In genomic region chr7:68312395-68312794, GRCm38 (mm10) we compare ENCODE assay signal across 28 mouse cellular contexts. TPM values are rescaled to one million over a fixed set of nuclear protein-coding genes. Genes with fewer than 3 reads are reported as not detected.
DNase-seq lines count a peak whose midpoint lies in the region; TF ChIP-seq lines count a peak whose summit lies in the region.
"Had no signal": no experiment of that assay in that cellular context is flagged by ENCODE, and none has a peak within 500 bp of the region (broad histone marks: within the 10 kb centered on the region; RNA-seq: fewer than 3 reads in every experiment).

No protein-coding gene starts in this region.

- H3K4me3 ChIP-seq in cerebellum, adult 2 months (replicated peaks; ENCODE audit: insufficient read depth, low read depth, low read length) = no peak overlapping the region
- H3K4me3 ChIP-seq: forebrain, embryonic 12.5 days; intestine, embryonic 15.5 days; liver, embryonic 13.5 days; midbrain, embryonic 13.5 days had no signal

- peaks cover 21% of the 10 kb centered on the region for H3K4me1 ChIP-seq in cerebellum, adult 2 months (ENCODE audit: control insufficient read depth, insufficient read depth, low read length)
- H3K4me1 ChIP-seq: intestine, embryonic 15.5 days; liver, embryonic 13.5 days; midbrain, embryonic 13.5 days had no signal

- no peaks in the 10 kb centered on the region for H3K27me3 ChIP-seq in cerebellum, adult 2 months (ENCODE audit: control insufficient read depth, insufficient read depth, low read length)
- H3K27me3 ChIP-seq: intestine, embryonic 15.5 days; liver, embryonic 13.5 days; midbrain, embryonic 13.5 days had no signal

- WGBS in cerebellum, adult 2 months = 35% methylated on average over 5 of the region's 5 CpGs

- H3K27ac ChIP-seq in cerebellum, adult 2 months (ENCODE audit: insufficient read depth, low read length) = no peak overlapping the region
- H3K27ac ChIP-seq: forebrain, embryonic 12.5 days; hindbrain, postnatal 0 days; intestine, embryonic 15.5 days; liver, embryonic 13.5 days; midbrain, embryonic 13.5 days had no signal

- no peak for TF ChIP-seq CTCF in cerebellum, adult 2 months (IDR thresholded peaks at IDR 0.05; ENCODE audit: borderline replicate concordance, insufficient read depth, low read depth, low read length)

- no peak for TF ChIP-seq POLR2A in cerebellum, adult 2 months (IDR thresholded peaks at IDR 0.05; ENCODE audit: borderline replicate concordance, insufficient read depth, low read length)

- DNase-seq in cerebellum, adult 2 months = peak; percentile 20 to 53
- DNase-seq in cerebellum, adult 11-12 months = no peak
- DNase-seq in layer of hippocampus, adult 9-11 months = peak; percentile 15
- DNase-seq in layer of hippocampus, adult 18-20 months (ENCODE audit: low spot score in 2 of 2) = no peak
- DNase-seq in brain, adult 2 months (ENCODE audit: low read depth, low spot score) = peak; percentile 71
- DNase-seq in right cerebral cortex, adult 18-20 months = no peak
- no peak for DNase-seq in kidney, postnatal 14 days
- DNase-seq: adrenal gland, adult 8-10 months; forebrain, postnatal 0 days; gastrocnemius, postnatal 14 days; kidney, adult 2 months; liver, embryonic 13.5 days; right cerebral cortex, postnatal 14 days had no signal

RNA-seq across cellular contexts. Expression of gene Fam169b, which starts 38.8 kb away (rescaled TPM):
- polyA plus RNA-seq in cerebellum, adult 2 months (2012; rRNA removed) = 0.11 and 0.13 TPM in 2 replicates
- under 1 TPM; 0.41 to 0.47 TPM for total RNA-seq in layer of hippocampus, adult 18-20 months (2021)
- polyA plus RNA-seq: midbrain, embryonic 13.5 days; neural tube, embryonic 14.5 days had no signal

RNA-seq across cellular contexts. Expression of gene Pgpep1l, which starts 48.4 kb away (rescaled TPM):
- polyA plus RNA-seq in cerebellum, adult 2 months (2012; rRNA removed) = 0.19 and 0.36 TPM in 2 replicates
- total RNA-seq in layer of hippocampus, adult 18-20 months (2021) = 1 to 10 TPM; 3.3 to 4.2 TPM
- total RNA-seq: common myeloid progenitor, adult 5-6 weeks; granulocyte monocyte progenitor cell, adult 5-6 weeks; heart, postnatal 25 days; megakaryocyte-erythroid progenitor cell, adult 5-6 weeks had no signal
- polyA plus RNA-seq: embryonic facial prominence, embryonic 14.5 days; forebrain, embryonic 12.5 days; forebrain, postnatal 0 days; hindbrain, embryonic 11.5 days; hindbrain, postnatal 0 days; intestine, embryonic 15.5 days; kidney, embryonic 16.5 days; liver, embryonic 13.5 days; lung, postnatal 0 days; midbrain, embryonic 13.5 days; neural tube, embryonic 14.5 days; small intestine, adult 2 months; stomach, embryonic 14.5 days had no signal

Comparison
In these comparisons a context has a peak if more than half of its experiments do, and no peak if none do; other contexts are left out.
1. DNase-seq: peak in cerebellum, adult 2 months (2 of 2), layer of hippocampus, adult 9-11 months (single experiment) and brain, adult 2 months (single experiment); none in cerebellum, adult 11-12 months (single experiment), layer of hippocampus, adult 18-20 months (0 of 2), right cerebral cortex, adult 18-20 months (single experiment) and kidney, postnatal 14 days (single experiment).